Mouse (Mus musculus): ENCODE results near the gene Sik3. TPM values are rescaled to one million over a fixed set of nuclear protein-coding genes. Genes with fewer than 3 reads are reported as not detected.

Sik3 gene
- total RNA-seq, 1 experiment from 2014 or later: 25.1 TPM

- ATAC-seq (replicated peaks; ENCODE audit: low read depth, poor library complexity, severe bottlenecking): no peak
These were observed 197.9 kb downstream of the Sik3 start for GRCm38 (mm10) chr9:46210473-46210872.

- ATAC-seq (replicated peaks; ENCODE audit: low read depth, poor library complexity, severe bottlenecking): no peak
These were observed 201.7 kb downstream of the Sik3 start for GRCm38 (mm10) chr9:46214276-46214675.

GRCm38 (mm10) chr9:46214946-46215337, 202.3 kb downstream of the Sik3 start:
- ATAC-seq (replicated peaks; ENCODE audit: low read depth, poor library complexity, severe bottlenecking): no peak

GRCm38 (mm10) chr9:46215338-46216322, 203.0 kb downstream of the Sik3 start:
- ATAC-seq (replicated peaks; ENCODE audit: low read depth, poor library complexity, severe bottlenecking): peak; percentile 36; the same call in 1 of the 2 replicates

DNA sequence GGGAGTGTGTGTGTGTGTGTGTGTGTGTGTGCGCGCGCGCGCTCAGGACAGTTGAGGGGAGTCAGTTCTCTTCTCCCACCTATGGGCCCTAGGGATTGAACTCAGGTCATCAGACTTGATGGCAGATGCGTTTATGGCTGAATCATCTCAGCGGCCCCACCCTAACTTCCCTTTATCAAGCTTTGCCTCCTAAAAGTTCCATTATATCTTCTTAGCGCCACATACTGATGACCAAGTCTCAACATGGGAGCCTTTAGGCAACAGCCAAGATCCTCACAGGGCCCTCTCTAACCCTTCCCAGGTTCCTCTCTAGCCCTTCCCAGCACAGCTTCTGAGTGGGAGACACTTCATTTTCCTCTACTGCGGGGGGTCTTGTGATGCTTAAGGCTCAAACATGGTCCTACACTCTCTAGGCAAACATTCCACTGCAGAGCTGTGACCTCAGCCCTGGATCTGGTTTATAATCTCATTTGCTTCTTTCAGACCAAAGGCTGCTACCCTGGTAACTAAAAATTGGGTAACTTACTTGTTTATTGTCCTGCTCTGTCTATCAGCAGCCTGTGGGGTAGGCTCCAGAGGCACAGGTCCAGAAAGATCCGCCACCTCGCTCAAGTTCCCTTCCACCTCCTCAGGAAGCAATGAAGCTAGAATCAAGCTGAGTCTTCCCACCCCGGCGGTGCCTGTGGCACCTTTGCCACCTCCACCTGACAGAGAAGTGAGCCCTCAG, 204.3 kb downstream of the Sik3 start:
- ATAC-seq (replicated peaks; ENCODE audit: low read depth, poor library complexity, severe bottlenecking): no peak

- ATAC-seq (replicated peaks; ENCODE audit: low read depth, poor library complexity, severe bottlenecking): 0 out of 2 replicates have a peak, but pooled peaks have one; percentile 38
These were observed 205.6 kb downstream of the Sik3 start for GRCm38 (mm10) chr9:46218176-46218575.

GRCm38 (mm10) chr9:46223090-46223489, 210.5 kb downstream of the Sik3 start:
- ATAC-seq (replicated peaks; ENCODE audit: low read depth, poor library complexity, severe bottlenecking): no peak

- ATAC-seq (replicated peaks; ENCODE audit: low read depth, poor library complexity, severe bottlenecking): no peak
These were observed 211.5 kb downstream of the Sik3 start for GRCm38 (mm10) chr9:46224101-46224500.

DNA sequence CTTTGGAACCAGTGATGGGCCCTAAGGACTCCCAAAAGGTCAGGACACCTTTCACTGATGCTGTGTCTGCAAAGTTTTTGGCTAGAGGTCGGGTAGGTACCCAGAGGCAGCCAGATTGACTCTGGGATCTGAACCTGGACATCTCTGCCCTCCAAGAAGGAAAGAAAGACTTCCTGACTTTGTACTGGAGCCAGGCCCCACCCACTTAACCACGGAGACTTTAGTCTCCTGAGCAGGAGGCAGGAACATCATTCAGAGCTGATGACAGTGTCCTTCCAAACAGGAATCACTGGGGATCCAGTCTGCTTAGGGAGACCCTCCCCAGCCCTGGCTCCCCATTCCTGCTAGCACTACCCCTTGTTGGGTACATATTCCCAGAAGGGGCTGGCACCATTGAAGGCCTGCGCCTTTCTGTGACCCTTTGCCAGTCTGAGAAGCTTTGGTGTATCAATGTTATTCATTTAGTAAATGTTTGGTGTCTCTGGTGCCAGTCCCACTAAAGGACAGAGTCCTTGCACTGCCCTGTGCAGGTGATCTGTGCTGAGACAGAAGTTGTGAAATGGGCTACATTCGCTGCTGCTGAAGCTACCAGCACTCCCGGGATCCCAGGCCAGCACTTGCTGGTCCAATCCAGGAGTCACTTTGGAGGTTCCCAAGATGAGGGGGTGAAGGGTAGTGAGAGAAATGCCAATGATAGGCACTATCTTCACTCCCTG, 212.5 kb downstream of the Sik3 start:
- no peak for ATAC-seq (replicated peaks; ENCODE audit: low read depth, poor library complexity, severe bottlenecking)

- ATAC-seq (replicated peaks; ENCODE audit: low read depth, poor library complexity, severe bottlenecking): no peak
These were observed 214.5 kb downstream of the Sik3 start for GRCm38 (mm10) chr9:46227064-46227614.

GRCm38 (mm10) chr9:46228491-46228890, 215.9 kb downstream of the Sik3 start, which contains the start of gene Apoa1:
Gene Apoa1, plus strand, starts transcription at chr9:46228580.
- no peak for ATAC-seq (replicated peaks; ENCODE audit: low read depth, poor library complexity, severe bottlenecking)

DNA sequence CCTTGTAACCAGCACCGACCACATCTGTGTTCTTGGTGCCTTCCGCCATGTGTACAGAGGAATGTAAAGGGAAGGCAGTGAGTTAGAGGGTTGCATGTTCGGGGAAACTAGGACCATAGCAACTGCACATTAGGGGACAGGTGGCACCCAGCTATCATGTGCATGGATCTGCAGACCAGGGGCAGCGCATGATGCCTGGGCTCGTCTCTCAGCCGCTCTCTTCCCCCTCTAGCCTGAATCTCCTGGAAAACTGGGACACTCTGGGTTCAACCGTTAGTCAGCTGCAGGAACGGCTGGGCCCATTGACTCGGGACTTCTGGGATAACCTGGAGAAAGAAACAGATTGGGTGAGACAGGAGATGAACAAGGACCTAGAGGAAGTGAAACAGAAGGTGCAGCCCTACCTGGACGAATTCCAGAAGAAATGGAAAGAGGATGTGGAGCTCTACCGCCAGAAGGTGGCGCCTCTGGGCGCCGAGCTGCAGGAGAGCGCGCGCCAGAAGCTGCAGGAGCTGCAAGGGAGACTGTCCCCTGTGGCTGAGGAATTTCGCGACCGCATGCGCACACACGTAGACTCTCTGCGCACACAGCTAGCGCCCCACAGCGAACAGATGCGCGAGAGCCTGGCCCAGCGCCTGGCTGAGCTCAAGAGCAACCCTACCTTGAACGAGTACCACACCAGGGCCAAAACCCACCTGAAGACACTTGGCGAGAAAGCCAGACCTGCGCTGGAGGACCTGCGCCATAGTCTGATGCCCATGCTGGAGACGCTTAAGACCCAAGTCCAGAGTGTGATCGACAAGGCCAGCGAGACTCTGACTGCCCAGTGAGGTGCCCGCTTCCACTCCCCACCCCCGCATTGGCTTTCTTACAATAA, 217.2 kb downstream of the Sik3 start:
- peak; percentile 95 for ATAC-seq (replicated peaks; ENCODE audit: low read depth, poor library complexity, severe bottlenecking)

DNA sequence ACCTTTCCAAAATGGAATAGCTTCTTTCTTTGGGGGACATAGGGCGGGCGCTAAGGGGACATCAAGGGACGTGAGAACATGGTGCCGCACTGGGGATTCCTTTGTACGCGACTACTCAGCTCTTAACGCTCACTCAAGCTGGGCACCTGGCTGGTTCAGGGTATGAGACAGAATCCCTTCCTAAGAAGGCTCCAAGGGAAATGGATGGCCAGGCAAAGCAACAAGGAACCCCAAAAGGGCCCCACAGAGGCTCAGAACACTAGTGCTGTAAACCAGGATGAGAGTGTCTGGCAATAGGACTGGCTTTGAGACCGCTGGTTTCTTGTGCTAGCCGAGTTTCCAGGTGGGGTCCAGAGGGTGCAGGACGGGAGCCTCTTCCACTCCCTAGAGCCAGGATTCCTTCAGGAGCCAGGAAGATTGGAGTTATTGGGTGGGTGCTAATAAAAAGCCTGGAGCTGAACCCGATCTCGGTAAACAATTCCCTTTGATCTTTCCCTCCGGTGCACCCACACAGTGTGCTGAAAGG, 217.9 kb downstream of the Sik3 start:
- ATAC-seq (replicated peaks; ENCODE audit: low read depth, poor library complexity, severe bottlenecking): no peak

DNA sequence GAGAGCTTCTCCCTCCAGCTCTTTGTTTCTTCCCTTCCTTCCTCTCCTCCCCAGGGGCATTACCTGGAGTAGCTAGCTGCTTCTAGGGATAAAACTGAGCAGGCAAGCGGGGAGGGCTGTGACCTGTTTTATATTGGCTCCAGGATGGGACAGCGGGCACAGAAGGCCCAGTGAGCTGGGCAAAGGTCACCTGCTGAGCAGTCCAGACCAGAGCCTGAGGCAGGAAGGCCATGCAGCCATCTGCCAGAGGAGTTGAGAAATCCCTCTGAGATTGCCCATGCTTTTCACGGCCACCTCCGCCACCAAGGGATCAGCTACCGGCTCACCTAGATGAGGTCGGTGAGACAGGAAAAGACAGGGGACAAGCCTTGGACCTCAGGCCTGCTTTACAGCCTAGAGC, 222.6 kb downstream of the Sik3 start:
- no peak for ATAC-seq (replicated peaks; ENCODE audit: low read depth, poor library complexity, severe bottlenecking)

- no peak for ATAC-seq (replicated peaks; ENCODE audit: low read depth, poor library complexity, severe bottlenecking)
These were observed 222.8 kb downstream of the Sik3 start, which contains the start of gene Apoc3 for GRCm38 (mm10) chr9:46235596-46235648. Gene Apoc3, minus strand, starts transcription at chr9:46235636.

- no peak for ATAC-seq (replicated peaks; ENCODE audit: low read depth, poor library complexity, severe bottlenecking)
These were observed 223.0 kb downstream of the Sik3 start for GRCm38 (mm10) chr9:46235649-46236048.

DNA sequence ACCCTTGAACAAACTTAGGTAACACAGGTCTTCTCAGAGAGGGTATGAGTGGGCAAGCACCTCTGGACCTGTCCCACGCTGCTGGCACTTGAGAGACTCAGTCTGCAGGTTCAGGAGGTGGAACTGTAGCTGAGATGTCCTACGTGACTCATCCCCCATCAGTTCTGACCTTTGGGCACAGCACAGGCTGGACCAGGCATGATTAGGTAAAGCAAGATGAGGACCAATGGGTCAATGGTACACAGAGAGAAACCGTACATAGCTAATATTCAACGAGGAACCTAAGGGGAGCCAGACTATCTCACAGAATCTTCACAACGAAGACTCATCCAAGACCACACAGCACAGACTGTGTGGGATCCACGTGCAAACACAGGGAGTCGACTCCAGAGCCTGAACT, 226.2 kb downstream of the Sik3 start:
- no peak for ATAC-seq (replicated peaks; ENCODE audit: low read depth, poor library complexity, severe bottlenecking)

DNA sequence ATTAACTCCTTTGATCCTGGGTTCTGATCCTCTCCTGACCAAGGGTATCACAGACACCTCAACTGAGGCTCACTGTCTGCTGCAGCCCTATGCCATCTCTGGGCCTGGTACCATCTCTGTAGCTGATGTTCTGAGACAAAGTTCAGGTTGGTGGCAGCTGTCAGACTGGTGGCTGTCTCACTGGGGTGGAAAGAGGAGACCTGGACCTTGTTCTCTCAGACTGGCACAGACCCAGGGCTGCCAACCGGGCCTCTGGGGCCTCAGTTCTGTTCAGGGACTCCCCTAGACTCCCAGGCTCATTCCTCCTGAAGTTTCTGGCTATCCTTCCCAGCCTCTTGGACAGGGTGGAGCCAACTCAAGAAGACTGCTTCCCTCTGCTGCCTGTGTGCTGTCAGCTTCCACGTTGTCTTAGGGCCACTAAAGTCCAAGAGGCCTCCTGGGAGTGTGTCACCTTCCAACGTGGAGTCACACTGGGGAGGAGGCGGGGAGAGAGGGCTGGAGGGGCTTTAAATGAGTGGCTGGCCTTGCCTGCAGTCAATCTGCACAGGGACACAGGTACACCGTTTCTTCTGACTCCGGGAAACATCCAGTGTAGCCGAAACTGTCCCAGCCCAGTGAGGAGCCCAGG, 228.0 kb downstream of the Sik3 start, which contains the start of gene Apoa4:
TSS of gene Apoa4 (plus strand) at position 171 of the 628 bp plus-strand sequence.
- ATAC-seq (replicated peaks; ENCODE audit: low read depth, poor library complexity, severe bottlenecking): no peak

GRCm38 (mm10) chr9:46241818-46242217, 229.2 kb downstream of the Sik3 start:
- no peak for ATAC-seq (replicated peaks; ENCODE audit: low read depth, poor library complexity, severe bottlenecking)
